Mouse (Mus musculus) heart, embryonic 10.5 days (tissue): ENCODE measurements at regions not wholly inside any gene's neighbourhood (a gene's known extent, or its start where the extent isn't known, plus 50 kb on each side); places are given as distances from the start of the nearest gene placed in this dataset.

ENCODE experiments used
- DNase-seq: peaks from one replicate; pipeline ENCODE4 v3.0.0-alpha.2; 2017; ENCODE audit warnings: low spot score
- H3K27ac ChIP-seq: fragments of 300-500 bp; sonication (generic); 2 replicates; pipeline ENCODE4 v1.5.1; 2016; ENCODE audit warnings: mild to moderate bottlenecking
- H3K27me3 ChIP-seq: fragments of 300-500 bp; sonication (generic); 2 replicates; pipeline ENCODE4 v1.6.1; 2016; ENCODE audit warnings: mild to moderate bottlenecking; ENCODE audit not compliant: poor library complexity, insufficient read depth, severe bottlenecking
- H3K36me3 ChIP-seq: fragments of 300-500 bp; sonication (generic); 2 replicates; pipeline ENCODE4 v1.6.1; 2016; ENCODE audit warnings: mild to moderate bottlenecking, moderate library complexity
- H3K4me1 ChIP-seq: fragments of 300-500 bp; sonication (generic); 2 replicates; pipeline ENCODE4 v1.6.1; 2016; ENCODE audit warnings: mild to moderate bottlenecking
- H3K4me3 ChIP-seq: fragments of 300-500 bp; sonication (generic); 2 replicates; pipeline ENCODE4 v1.5.1; 2016; ENCODE audit warnings: mild to moderate bottlenecking, moderate library complexity
- H3K9me3 ChIP-seq: fragments of 300-500 bp; sonication (generic); 2 replicates; pipeline ENCODE4 v1.6.1; 2016; ENCODE audit warnings: mild to moderate bottlenecking, moderate library complexity
- WGBS: fragments of 180-500 bp; shearing (Covaris S2); methylation state at CpG from one replicate; pipeline ENCODE4 v1.1.7; 2016; 5-methylcytosine and 5-hydroxymethylcytosine counted together

- 78% methylated on average over 1 of the region's 1 CpGs for WGBS
- H3K27me3 ChIP-seq = no peaks in the 10 kb centered on the region
- no peak overlapping the region for H3K4me3 ChIP-seq
- DNase-seq = no peak
- no peaks in the 10 kb centered on the region for H3K9me3 ChIP-seq
- 0 out of 2 replicates have a peak, but pooled peaks cover 9% of the 10 kb centered on the region for H3K4me1 ChIP-seq
- H3K27ac ChIP-seq = no peak overlapping the region
- H3K36me3 ChIP-seq = no peaks in the 10 kb centered on the region
Observed at GRCm38 (mm10) chr11:19299411-19299810, 280.6 kb upstream of the Meis1 start.

- 80% methylated on average over 5 of the region's 5 CpGs for WGBS
- H3K27ac ChIP-seq = no peak overlapping the region
- H3K4me3 ChIP-seq = no peak overlapping the region
Observed at GRCm38 (mm10) chr11:19306687-19307086, 287.9 kb upstream of the Meis1 start.

GRCm38 (mm10) chr11:19330685-19331239 is 312.0 kb upstream of the Meis1 start:
- H3K4me3 ChIP-seq = no peak overlapping the region
- peaks cover 4% of the 10 kb centered on the region; the same call in 1 of the 2 replicates for H3K4me1 ChIP-seq
- no peak overlapping the region for H3K27ac ChIP-seq
- H3K27me3 ChIP-seq = no peaks in the 10 kb centered on the region
- WGBS = 60% methylated on average over 2 of the region's 3 CpGs
- no peaks in the 10 kb centered on the region for H3K36me3 ChIP-seq
- H3K9me3 ChIP-seq = no peaks in the 10 kb centered on the region
- DNase-seq = no peak

More at GRCm38 (mm10) chr11:19306687-19307086, 287.9 kb upstream of the Meis1 start:
- Histone ChIP-seq H3K4me1 (0 out of 2 replicates have a peak, but pooled peaks cover 5% of the 10 kb centered on the region), H3K36me3 (no peaks in the 10 kb centered on the region), H3K9me3 (no peaks in the 10 kb centered on the region), H3K27me3 (no peaks in the 10 kb centered on the region)
- no peak for DNase-seq

GRCm38 (mm10) chr11:19332274-19332673 is 313.5 kb upstream of the Meis1 start:
- no peak overlapping the region for H3K27ac ChIP-seq
- no peaks in the 10 kb centered on the region for H3K9me3 ChIP-seq
- DNase-seq = no peak

GRCm38 (mm10) chr11:19332727-19333126 is 313.9 kb upstream of the Meis1 start:
- no peaks in the 10 kb centered on the region for H3K27me3 ChIP-seq
- 22% methylated on average over 1 of the region's 1 CpGs for WGBS
- H3K4me3 ChIP-seq = no peak overlapping the region
- no peaks in the 10 kb centered on the region for H3K36me3 ChIP-seq
- H3K27ac ChIP-seq = no peak overlapping the region
- H3K9me3 ChIP-seq = no peaks in the 10 kb centered on the region
- DNase-seq = no peak
- peaks cover 4% of the 10 kb centered on the region; the same call in 1 of the 2 replicates for H3K4me1 ChIP-seq

More at GRCm38 (mm10) chr11:19332274-19332673, 313.5 kb upstream of the Meis1 start:
- Histone ChIP-seq H3K4me1 (peaks cover 4% of the 10 kb centered on the region; the same call in 1 of the 2 replicates), H3K27me3 (no peaks in the 10 kb centered on the region), H3K36me3 (no peaks in the 10 kb centered on the region), H3K4me3 (no peak overlapping the region)

- DNase-seq = no peak
- 88% methylated on average over 1 of the region's 1 CpGs for WGBS
Observed at GRCm38 (mm10) chr11:19333908-19334487, 315.2 kb upstream of the Meis1 start.

GRCm38 (mm10) chr11:19335384-19335783 is 316.6 kb upstream of the Meis1 start:
- Histone ChIP-seq H3K4me3 (no peak overlapping the region), H3K4me1 (no peaks in the 10 kb centered on the region), H3K9me3 (no peaks in the 10 kb centered on the region), H3K27ac (no peak overlapping the region), H3K36me3 (no peaks in the 10 kb centered on the region), H3K27me3 (no peaks in the 10 kb centered on the region)
- no peak for DNase-seq
- WGBS = 85% methylated on average over 3 of the region's 3 CpGs

More at GRCm38 (mm10) chr11:19333908-19334487, 315.2 kb upstream of the Meis1 start:
- no peak overlapping the region for H3K27ac ChIP-seq
- no peaks in the 10 kb centered on the region for H3K36me3 ChIP-seq
- no peaks in the 10 kb centered on the region for H3K9me3 ChIP-seq
- H3K27me3 ChIP-seq = no peaks in the 10 kb centered on the region
- no peaks in the 10 kb centered on the region for H3K4me1 ChIP-seq
- no peak overlapping the region for H3K4me3 ChIP-seq

- 84% methylated on average over 7 of the region's 7 CpGs for WGBS
- Histone ChIP-seq H3K4me1 (no peaks in the 10 kb centered on the region), H3K4me3 (no peak overlapping the region), H3K36me3 (no peaks in the 10 kb centered on the region), H3K27ac (no peak overlapping the region), H3K9me3 (no peaks in the 10 kb centered on the region), H3K27me3 (no peaks in the 10 kb centered on the region)
- DNase-seq = no peak
Observed at GRCm38 (mm10) chr11:19339721-19340317, 321.0 kb upstream of the Meis1 start.

- no peak for DNase-seq
- no peaks in the 10 kb centered on the region for H3K4me1 ChIP-seq
- no peaks in the 10 kb centered on the region for H3K36me3 ChIP-seq
- no peak overlapping the region for H3K4me3 ChIP-seq
- 84% methylated on average over 5 of the region's 5 CpGs for WGBS
- no peak overlapping the region for H3K27ac ChIP-seq
- H3K27me3 ChIP-seq = no peaks in the 10 kb centered on the region
- no peaks in the 10 kb centered on the region for H3K9me3 ChIP-seq
Observed at GRCm38 (mm10) chr11:19340889-19341288, 322.1 kb upstream of the Meis1 start.

- Histone ChIP-seq H3K4me3 (no peak overlapping the region), H3K36me3 (no peaks in the 10 kb centered on the region), H3K4me1 (no peaks in the 10 kb centered on the region), H3K27me3 (no peaks in the 10 kb centered on the region), H3K9me3 (no peaks in the 10 kb centered on the region), H3K27ac (no peak overlapping the region)
- WGBS = 62% methylated on average over 3 of the region's 3 CpGs
- DNase-seq = no peak
Observed at GRCm38 (mm10) chr11:19341379-19341778, 322.6 kb upstream of the Meis1 start.

- WGBS = 90% methylated on average over 4 of the region's 4 CpGs
Observed at GRCm38 (mm10) chr11:19342803-19343202, 324.0 kb upstream of the Meis1 start.

GRCm38 (mm10) chr11:19346276-19346826 is 327.6 kb upstream of the Meis1 start:
- no peaks in the 10 kb centered on the region for H3K4me1 ChIP-seq
- no peak for DNase-seq
- H3K9me3 ChIP-seq = no peaks in the 10 kb centered on the region
- H3K4me3 ChIP-seq = no peak overlapping the region
- no peak overlapping the region for H3K27ac ChIP-seq
- H3K27me3 ChIP-seq = no peaks in the 10 kb centered on the region
- no peaks in the 10 kb centered on the region for H3K36me3 ChIP-seq
- WGBS = 74% methylated on average over 3 of the region's 3 CpGs

More at GRCm38 (mm10) chr11:19342803-19343202, 324.0 kb upstream of the Meis1 start:
- no peaks in the 10 kb centered on the region for H3K4me1 ChIP-seq
- no peak for DNase-seq
- no peaks in the 10 kb centered on the region for H3K9me3 ChIP-seq
- no peaks in the 10 kb centered on the region for H3K36me3 ChIP-seq
- no peak overlapping the region for H3K4me3 ChIP-seq
- H3K27me3 ChIP-seq = no peaks in the 10 kb centered on the region
- no peak overlapping the region for H3K27ac ChIP-seq
